Mouse (Mus musculus) midbrain, embryonic 16.5 days (tissue): ENCODE data around the gene Fstl1. TPM values are rescaled to one million over a fixed set of nuclear protein-coding genes. Genes with fewer than 3 reads are reported as not detected.

Source experiments
- ATAC-seq: fragments of 200-750 bp; cut with Nextera tagmentation; 2 replicates; pipeline ENCODE4 v1.8.0; 2017; ENCODE audit warnings: moderate TSS enrichment
- H3K27ac ChIP-seq: fragments of 300-500 bp; sonication (generic); 2 replicates; pipeline ENCODE4 v1.5.1; 2014; ENCODE audit warnings: mild to moderate bottlenecking, low read length, mixed read lengths
- H3K27me3 ChIP-seq: fragments of 300-500 bp; sonication (generic); 2 replicates; pipeline ENCODE4 v1.6.1; 2014; ENCODE audit warnings: low read depth, low read length, mixed read lengths; ENCODE audit not compliant: control insufficient read depth, insufficient read depth
- H3K36me3 ChIP-seq: fragments of 300-500 bp; sonication (generic); 2 replicates; pipeline ENCODE4 v1.6.1; 2014; ENCODE audit warnings: mild to moderate bottlenecking, low read length, moderate library complexity, mixed read lengths; ENCODE audit not compliant: control insufficient read depth, insufficient read depth
- H3K4me1 ChIP-seq: fragments of 300-500 bp; sonication (generic); 2 replicates; pipeline ENCODE4 v1.6.1; 2014; ENCODE audit warnings: mild to moderate bottlenecking, low read length, mixed read lengths; ENCODE audit not compliant: control insufficient read depth, insufficient read depth
- H3K4me2 ChIP-seq: fragments of 300-500 bp; sonication (generic); 2 replicates; pipeline ENCODE4 v1.6.1; 2014; ENCODE audit warnings: mild to moderate bottlenecking, low read length, mixed read lengths
- H3K4me3 ChIP-seq: fragments of 300-500 bp; sonication (generic); 2 replicates; pipeline ENCODE4 v1.5.1; 2014; ENCODE audit warnings: low read depth, mild to moderate bottlenecking, low read length, moderate library complexity, mixed read lengths
- H3K9ac ChIP-seq: fragments of 300-500 bp; sonication (generic); 2 replicates; pipeline ENCODE4 v1.6.1; 2014; ENCODE audit warnings: low read depth, low read length, mixed read lengths
- H3K9me3 ChIP-seq: fragments of 300-500 bp; sonication (generic); replicated peaks from 2 replicates; pipeline ENCODE4 v1.6.1; 2014; ENCODE audit warnings: mild to moderate bottlenecking, low read length, mixed read lengths; ENCODE audit not compliant: control insufficient read depth, poor library complexity, severe bottlenecking
- WGBS: fragments of 180-500 bp; shearing (Covaris S2); extraction: QIAGEN DNeasy Blood & Tissue Kit; methylation state at CpG from one replicate; pipeline ENCODE4 v1.1.7; 2014; 5-methylcytosine and 5-hydroxymethylcytosine counted together
- polyA plus RNA-seq: library from polyadenylated mRNA; unstranded; fragments of >200 nt; fragmentation: Nextera tagmentation; extraction: Ambion mirVana; gene quantifications from 2 replicates; pipeline ENCODE4 v1.2.1, GENCODE M21; 2015

The Fstl1 gene
- polyA plus RNA-seq, 1 experiment from 2014 or later: 69.2 TPM

DNA sequence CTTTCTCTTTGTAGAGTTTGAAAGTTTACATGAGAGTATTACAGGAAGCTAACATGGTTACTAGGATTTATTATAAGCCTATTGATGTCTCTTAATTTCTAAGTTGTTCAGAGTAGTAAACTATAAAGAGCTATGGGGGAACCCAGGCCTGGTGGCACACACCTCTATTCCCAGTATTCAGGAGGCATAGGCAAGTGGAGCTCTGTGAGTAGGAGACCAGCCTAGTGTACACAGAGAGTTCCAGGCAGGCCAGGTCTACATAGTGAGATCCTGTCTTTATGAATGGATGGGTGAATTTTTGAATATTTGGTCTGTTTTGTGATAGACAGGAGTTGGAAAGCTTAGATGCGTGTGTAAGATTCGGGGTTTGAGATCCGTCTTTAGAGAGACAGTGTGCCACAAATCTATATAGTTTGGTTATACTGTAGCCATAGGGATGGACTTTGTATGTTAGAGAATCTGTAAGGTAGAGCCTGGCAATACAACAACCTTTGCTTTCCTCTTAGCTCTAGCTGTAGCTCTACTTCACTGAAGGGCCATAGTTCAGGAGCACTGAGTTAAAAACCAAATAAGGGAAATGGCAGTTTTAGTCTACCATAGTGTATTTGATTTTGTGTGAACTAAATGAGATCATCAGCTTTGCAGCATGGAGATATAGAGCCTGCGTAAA is 103.2 kb downstream of the Fstl1 start:
- Histone ChIP-seq H3K9ac (no peak overlapping the region), H3K4me1 (no peaks in the 10 kb centered on the region), H3K9me3 (no peaks in the 10 kb centered on the region), H3K27ac (no peak overlapping the region), H3K27me3 (no peaks in the 10 kb centered on the region), H3K36me3 (peaks cover 29% of the 10 kb centered on the region), H3K4me3 (no peak overlapping the region), H3K4me2 (no peak overlapping the region)
- 96% methylated on average over 4 of the region's 4 CpGs for WGBS
- no peak for ATAC-seq

DNA sequence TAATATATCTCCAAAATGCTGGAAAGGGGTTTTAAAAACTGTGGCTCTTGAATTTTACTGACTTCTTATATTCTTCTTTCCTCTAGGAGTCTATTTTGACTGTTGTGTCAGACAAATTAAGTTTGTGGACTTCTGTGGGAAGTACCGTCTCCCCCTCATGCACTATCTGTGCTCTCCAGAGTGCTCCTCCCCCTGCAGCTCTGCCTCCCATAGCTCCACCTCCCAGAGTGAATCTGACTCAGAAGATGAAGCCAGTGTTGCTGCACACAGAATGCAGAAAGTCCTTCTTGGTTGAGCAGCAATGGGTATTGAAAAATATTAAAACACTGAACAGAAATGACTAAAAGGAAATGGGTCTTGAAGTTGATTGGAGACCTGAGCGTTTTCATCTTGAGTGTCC is 104.5 kb downstream of the Fstl1 start:
- WGBS: 90% methylated on average over 2 of the region's 2 CpGs
- Histone ChIP-seq H3K9me3 (no peaks in the 10 kb centered on the region), H3K27me3 (no peaks in the 10 kb centered on the region), H3K4me3 (no peak overlapping the region), H3K4me1 (no peaks in the 10 kb centered on the region), H3K36me3 (peaks cover 29% of the 10 kb centered on the region), H3K4me2 (no peak overlapping the region), H3K27ac (no peak overlapping the region), H3K9ac (no peak overlapping the region)
- ATAC-seq: no peak

Other genes with a start within 250 kb of the Fstl1 start
- 31.9 and 35.3 TPM in 2 replicates for gene Gtf2e1, start 237.1 kb upstream of the Fstl1 start, polyA plus RNA-seq
- gene Rabl3, start 237.0 kb upstream of the Fstl1 start, polyA plus RNA-seq: 17.2 and 18.8 TPM in 2 replicates
- gene Hgd, start 196.7 kb upstream of the Fstl1 start, polyA plus RNA-seq: 0.19 and 0.34 TPM in 2 replicates
- 49.1 and 51.7 TPM in 2 replicates for gene Ndufb4, start 122.4 kb upstream of the Fstl1 start, polyA plus RNA-seq
- gene Gm36028, start 84.3 kb downstream of the Fstl1 start, polyA plus RNA-seq: not detected in 2 replicates
- 41.5 and 41.7 TPM in 2 replicates for gene Lrrc58, start 91.5 kb downstream of the Fstl1 start, polyA plus RNA-seq
- gene Gpr156, start 139.6 kb downstream of the Fstl1 start, polyA plus RNA-seq: 5.1 and 5.8 TPM in 2 replicates